Mouse (Mus musculus): ENCODE results near the gene Insl3. TPM values are rescaled to one million over a fixed set of nuclear protein-coding genes. Genes with fewer than 3 reads are reported as not detected.
"Not testable (repeated sequence)": the region's sequence is repeated elsewhere in the genome, so short reads cannot be mapped to it uniquely, and the experiment has no call there.

Insl3 gene
- total and polyA plus RNA-seq, 3 experiments: 0.54 to 4.4 TPM; not detected in 1

DNA sequence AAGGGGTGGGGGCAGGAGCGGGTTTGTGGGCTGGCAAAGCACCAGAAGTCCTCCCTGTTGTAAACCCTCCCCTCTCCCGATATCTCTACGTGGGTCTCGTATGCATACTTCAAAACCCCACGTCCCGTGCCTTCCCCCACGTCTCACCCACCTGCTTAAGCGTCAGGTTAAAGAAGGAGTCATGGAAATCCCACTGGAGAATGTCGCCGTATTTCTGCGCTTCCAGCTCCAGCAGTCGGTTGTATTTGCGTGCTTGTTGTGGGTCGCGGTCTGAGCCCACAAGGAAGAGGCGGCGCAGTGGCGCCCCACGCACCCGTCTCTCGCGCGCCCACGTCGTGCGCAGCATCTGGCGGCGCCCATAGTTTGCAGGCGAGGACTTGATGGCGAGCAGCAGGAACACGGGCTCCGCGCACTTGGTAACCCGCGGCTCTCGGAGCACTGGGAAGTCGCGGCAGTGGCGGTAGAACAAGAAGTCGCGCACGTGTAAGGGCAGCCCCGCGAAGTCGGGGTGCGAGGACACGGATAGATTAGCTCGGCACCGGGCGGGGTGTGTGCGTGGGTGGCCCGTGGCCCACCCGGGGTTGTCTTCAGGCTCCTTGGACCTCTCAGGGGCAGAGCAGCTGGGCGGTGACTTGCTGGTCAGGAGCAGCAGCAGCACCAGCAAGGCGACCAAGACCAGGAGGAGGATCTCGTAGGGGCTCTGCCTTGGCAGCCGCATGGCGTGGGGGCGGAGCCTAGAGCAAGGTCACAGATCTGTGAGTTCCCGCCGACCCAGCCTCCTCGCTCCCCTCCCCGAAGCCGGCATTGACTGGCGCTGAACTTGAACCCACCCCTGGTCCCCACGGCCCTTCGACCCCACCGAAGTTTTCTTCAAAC, 4.4 kb downstream of the Insl3 start:
- no peaks in the 10 kb centered on the region for H3K36me3 ChIP-seq (ENCODE audit: control insufficient read depth in 1 of 2, insufficient read depth in 2 of 2, low read length in 2 of 2)
- no peak overlapping the region for H3K27ac ChIP-seq (ENCODE audit: control insufficient read depth, low read depth, low read length)
- no peaks in the 10 kb centered on the region for H3K4me1 ChIP-seq (ENCODE audit: control insufficient read depth in 1 of 2, insufficient read depth in 2 of 2, low read length in 2 of 2)
- DNase-seq (ENCODE audit: low read depth, low spot score): no peak
- no peak overlapping the region for H3K4me3 ChIP-seq (ENCODE audit: control insufficient read depth in 1 of 2, insufficient read depth in 1 of 2, low read depth in 2 of 2, low read length in 2 of 2)
- no peaks in the 10 kb centered on the region for H3K27me3 ChIP-seq (ENCODE audit: control insufficient read depth in 1 of 2, insufficient read depth in 2 of 2, low read length in 2 of 2)
- H3K79me2 ChIP-seq (ENCODE audit: control insufficient read depth, insufficient read depth, low read length, poor library complexity): no peaks in the 10 kb centered on the region
- H3K9ac ChIP-seq (ENCODE audit: control insufficient read depth, low read depth, low read length, poor library complexity, severe bottlenecking): no peak overlapping the region
- TF ChIP-seq MYB (IDR thresholded peaks at IDR 0.05; ENCODE audit: low read depth, low read length): no peak
- TF ChIP-seq MAFK (IDR thresholded peaks at IDR 0.05; ENCODE audit: borderline replicate concordance, low read depth, low read length): no peak
- TF ChIP-seq RCOR1 (IDR thresholded peaks at IDR 0.05; ENCODE audit: low read depth, low read length): no peak
- no peak for TF ChIP-seq EP300 (IDR thresholded peaks at IDR 0.05; ENCODE audit: low read depth in 1 of 2, low read length in 2 of 2)
- no peak for TF ChIP-seq MXI1 (IDR thresholded peaks at IDR 0.05; ENCODE audit: low read depth, low read length)
- TF ChIP-seq TAL1 (IDR thresholded peaks at IDR 0.05; ENCODE audit: low read length): no peak
- no peaks in the 10 kb centered on the region for H3K9me3 ChIP-seq (replicated peaks; ENCODE audit: insufficient read depth, low read length)

DNA sequence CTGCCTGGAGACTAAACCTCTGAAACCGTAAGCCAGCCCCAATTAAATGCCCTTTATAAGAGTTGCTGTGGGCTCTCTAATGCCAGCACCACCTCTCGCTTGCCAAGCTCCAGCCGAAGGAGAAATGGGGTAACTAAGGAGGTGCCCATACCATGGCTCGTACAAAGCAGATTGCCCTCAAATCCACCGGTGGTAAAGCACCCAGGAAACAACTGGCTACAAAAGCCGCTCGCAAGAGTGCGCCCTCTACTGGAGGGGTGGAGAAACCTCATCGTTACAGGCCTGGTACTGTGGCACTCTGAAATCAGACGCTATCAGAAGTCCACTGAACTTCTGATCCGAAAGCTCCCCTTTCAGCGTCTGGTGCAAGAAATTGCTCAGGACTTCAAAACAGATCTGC, 6.4 kb downstream of the Insl3 start:
- TF ChIP-seq CTCF (IDR thresholded peaks at IDR 0.05 in 2 of 3, conservative IDR thresholded peaks at IDR 0.05 in 1 of 3; ENCODE audit: control insufficient read depth in 1 of 3, insufficient read depth in 1 of 3, low read depth in 2 of 3, low read length in 3 of 3, poor library complexity in 1 of 3, severe bottlenecking in 1 of 3): peak in 2 of 3 experiments; percentile 24 to 31; a peak in 3 of 6 replicates
- H3K4me3 ChIP-seq (ENCODE audit: control insufficient read depth in 1 of 2, insufficient read depth in 1 of 2, low read depth in 2 of 2, low read length in 2 of 2); H3K9ac ChIP-seq (ENCODE audit: control insufficient read depth, low read depth, low read length, poor library complexity, severe bottlenecking); H3K27me3 ChIP-seq (ENCODE audit: control insufficient read depth in 1 of 2, insufficient read depth in 2 of 2, low read length in 2 of 2); H3K36me3 ChIP-seq (ENCODE audit: control insufficient read depth in 1 of 2, insufficient read depth in 2 of 2, low read length in 2 of 2); H3K27ac ChIP-seq (ENCODE audit: control insufficient read depth, low read depth, low read length); H3K4me1 ChIP-seq (ENCODE audit: control insufficient read depth in 1 of 2, insufficient read depth in 2 of 2, low read length in 2 of 2); DNase-seq (ENCODE audit: low read depth, low spot score); H3K79me2 ChIP-seq (ENCODE audit: control insufficient read depth, insufficient read depth, low read length, poor library complexity); H3K9me3 ChIP-seq (replicated peaks; ENCODE audit: insufficient read depth, low read length): not testable (repeated sequence)

DNA sequence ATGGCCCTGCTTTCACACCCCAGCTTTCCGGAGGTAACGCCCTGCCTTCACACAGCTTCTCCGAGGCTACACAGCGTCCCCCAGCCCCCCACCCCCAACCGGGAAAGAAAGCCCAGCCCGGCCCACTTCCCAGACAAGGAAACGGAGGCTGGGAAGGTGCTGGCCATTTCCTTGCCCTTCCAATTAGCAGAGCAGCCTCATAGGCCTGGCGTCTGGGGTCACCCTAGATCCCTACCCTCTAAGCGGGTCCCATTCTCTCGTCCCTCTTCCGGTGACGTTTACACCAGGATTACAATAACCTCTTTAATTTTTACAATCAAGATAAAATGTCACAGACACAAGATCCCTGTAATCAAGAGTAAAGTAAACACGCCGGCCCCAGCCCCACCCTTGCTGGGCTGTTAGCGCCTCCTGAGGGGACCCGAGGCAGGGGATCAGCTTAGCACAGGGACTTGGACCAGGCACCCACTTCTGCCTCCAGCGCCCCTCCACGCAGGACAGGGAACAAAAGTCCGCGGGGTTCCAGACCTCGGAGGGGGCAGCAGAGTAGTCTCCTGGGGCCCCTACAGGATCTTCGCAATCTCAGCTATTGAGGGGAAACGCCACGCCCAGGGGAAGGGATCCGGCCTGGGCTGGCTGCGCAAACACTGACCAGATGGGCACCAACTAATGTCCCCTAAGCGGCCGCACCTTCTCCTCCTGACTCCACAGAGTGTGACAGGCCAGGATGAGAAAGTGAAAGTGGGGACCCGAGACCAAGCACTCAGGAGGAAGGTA, 11.7 kb downstream of the Insl3 start:
- Histone ChIP-seq H3K79me2 (ENCODE audit: control insufficient read depth, insufficient read depth, low read length, poor library complexity) (no peaks in the 10 kb centered on the region), H3K9me3 (replicated peaks; ENCODE audit: insufficient read depth, low read length) (no peaks in the 10 kb centered on the region), H3K4me1 (ENCODE audit: control insufficient read depth in 1 of 2, insufficient read depth in 2 of 2, low read length in 2 of 2) (peaks cover 10 to 21% of the 10 kb centered on the region in 2 experiments), H3K36me3 (ENCODE audit: control insufficient read depth in 1 of 2, insufficient read depth in 2 of 2, low read length in 2 of 2) (peaks cover 0 to 8% of the 10 kb centered on the region in 2 experiments; a peak in 2 of 4 replicates), H3K9ac (ENCODE audit: control insufficient read depth, low read depth, low read length, poor library complexity, severe bottlenecking) (no peak overlapping the region; the same call in 1 of the 2 replicates), H3K4me3 (ENCODE audit: control insufficient read depth in 1 of 2, insufficient read depth in 1 of 2, low read depth in 2 of 2, low read length in 2 of 2) (peak overlapping the region; percentile 45 to 47), H3K27me3 (ENCODE audit: control insufficient read depth in 1 of 2, insufficient read depth in 2 of 2, low read length in 2 of 2) (no peaks in the 10 kb centered on the region), H3K27ac (ENCODE audit: control insufficient read depth, low read depth, low read length) (no peak overlapping the region)
- TF ChIP-seq RCOR1 (IDR thresholded peaks at IDR 0.05; ENCODE audit: low read depth, low read length) (no peak), GABPA (IDR thresholded peaks at IDR 0.05; ENCODE audit: low read depth, low read length) (no peak), MYB (IDR thresholded peaks at IDR 0.05; ENCODE audit: low read depth, low read length) (no peak), POLR2AphosphoS5 (IDR thresholded peaks at IDR 0.05; ENCODE audit: borderline replicate concordance, low read depth, low read length) (no peak), NELFE (IDR thresholded peaks at IDR 0.05; ENCODE audit: low read depth, low read length) (no peak), ZMIZ1 (IDR thresholded peaks at IDR 0.05; ENCODE audit: low read depth, low read length) (no peak), GATA1 (IDR thresholded peaks at IDR 0.05; ENCODE audit: low read depth, low read length) (no peak), KAT2A (conservative IDR thresholded peaks at IDR 0.05; ENCODE audit: low read depth, low read length) (no peak), POLR2A (IDR thresholded peaks at IDR 0.05; ENCODE audit: control insufficient read depth in 1 of 2, insufficient read depth in 1 of 2, low read depth in 1 of 2, low read length in 2 of 2, poor library complexity in 1 of 2) (no peak), E2F4 (IDR thresholded peaks at IDR 0.05; ENCODE audit: borderline replicate concordance, low read depth, low read length) (no peak), TCF12 (IDR thresholded peaks at IDR 0.05; ENCODE audit: low read depth, low read length) (no peak), SMC3 (IDR thresholded peaks at IDR 0.05; ENCODE audit: low read depth, low read length) (no peak), CHD1 (IDR thresholded peaks at IDR 0.05; ENCODE audit: low read depth, low read length) (no peak), USF1 (IDR thresholded peaks at IDR 0.05; ENCODE audit: low read depth, low read length) (no peak), CTCF (IDR thresholded peaks at IDR 0.05 in 2 of 3, conservative IDR thresholded peaks at IDR 0.05 in 1 of 3; ENCODE audit: control insufficient read depth in 1 of 3, insufficient read depth in 1 of 3, low read depth in 2 of 3, low read length in 3 of 3, poor library complexity in 1 of 3, severe bottlenecking in 1 of 3) (no peak), MYC (IDR thresholded peaks at IDR 0.05; ENCODE audit: low read depth, low read length) (no peak), ETS1 (IDR thresholded peaks at IDR 0.05; ENCODE audit: low read depth, low read length) (no peak)
- DNase-seq (ENCODE audit: low read depth, low spot score): no peak
